Mouse (Mus musculus) hindbrain, postnatal 0 days (tissue): Measurements from ENCODE around the gene Nanos3. TPM values are rescaled to one million over a fixed set of nuclear protein-coding genes. Genes with fewer than 3 reads are reported as not detected.
A peak's percentile ranks its signal among the peaks of the same experiment; 100 is the strongest.

ENCODE experiments used
- ATAC-seq: fragments of 200-750 bp; cut with Nextera tagmentation; 2 replicates; pipeline ENCODE4 v1.8.0; 2017; ENCODE audit warnings: mild to moderate bottlenecking, moderate TSS enrichment, moderate library complexity
- DNase-seq: peaks from one replicate; pipeline ENCODE4 v3.0.0-alpha.2; 2015; ENCODE audit warnings: low spot score
- H3K27ac ChIP-seq: fragments of 300-500 bp; sonication (generic); 2 replicates; pipeline ENCODE4 v1.5.1; 2014; ENCODE audit warnings: mild to moderate bottlenecking
- H3K27me3 ChIP-seq: fragments of 300-500 bp; sonication (generic); 2 replicates; pipeline ENCODE4 v1.6.1; 2014; ENCODE audit warnings: low read length, mixed read lengths; ENCODE audit not compliant: insufficient read depth
- H3K36me3 ChIP-seq: fragments of 300-500 bp; sonication (generic); 2 replicates; pipeline ENCODE4 v1.6.1; 2014; ENCODE audit warnings: low read length, mixed read lengths; ENCODE audit not compliant: insufficient read depth
- H3K4me1 ChIP-seq: fragments of 300-500 bp; sonication (generic); 2 replicates; pipeline ENCODE4 v1.6.1; 2014; ENCODE audit warnings: antibody characterized with exemption, low read length, mixed read lengths; ENCODE audit not compliant: insufficient read depth
- H3K4me2 ChIP-seq: fragments of 300-500 bp; sonication (generic); 2 replicates; pipeline ENCODE4 v1.6.1; 2014; ENCODE audit warnings: low read depth, mild to moderate bottlenecking, low read length, moderate library complexity, mixed read lengths
- H3K4me3 ChIP-seq: fragments of 300-500 bp; sonication (generic); 2 replicates; pipeline ENCODE4 v1.5.1; 2014; ENCODE audit warnings: low read length
- H3K9ac ChIP-seq: fragments of 300-500 bp; sonication (generic); replicated peaks from 2 replicates; pipeline ENCODE4 v1.6.1; 2014; ENCODE audit warnings: mild to moderate bottlenecking, low read length, moderate library complexity, mixed read lengths
- H3K9me3 ChIP-seq: fragments of 300-500 bp; sonication (generic); 2 replicates; pipeline ENCODE4 v1.6.1; 2016; ENCODE audit warnings: low read length, mixed read lengths
- CTCF ChIP-seq: IDR thresholded peaks from 2 replicates; pipeline ENCODE4 v1.5.1; 2016; ENCODE audit warnings: antibody characterized with exemption, control low read depth, low read depth
- WGBS: fragments of 180-500 bp; shearing (Covaris S2); extraction: QIAGEN DNeasy Blood & Tissue Kit; methylation state at CpG from one replicate; pipeline ENCODE4 v1.1.7; 2014; 5-methylcytosine and 5-hydroxymethylcytosine counted together
- polyA plus RNA-seq: library from polyadenylated mRNA; unstranded; fragments of >200 nt; fragmentation: Nextera tagmentation; extraction: Ambion mirVana; gene quantifications from 2 replicates; pipeline ENCODE4 v1.2.1, GENCODE M21; 2015
- total RNA-seq: library from RNA; depleted of rRNA; stranded (reverse); fragments of >200 nt; gene quantifications from 2 replicates; pipeline ENCODE4 v1.2.3, GENCODE M21; 2014

Nanos3 gene
- total and polyA plus RNA-seq, 2 experiments from 2014 or later, result 3.2 to 11.5 TPM

GRCm38 (mm10) chr8:84197922-84198774 is 13.1 kb upstream of the Nanos3 start:
- peak; percentile 82 for ATAC-seq
- Histone ChIP-seq H3K4me1 (peaks cover 25% of the 10 kb centered on the region), H3K4me3 (peak overlapping the region; percentile 52), H3K9ac (peak overlapping the region; percentile 35; the same call in 1 of the 2 replicates), H3K4me2 (peak overlapping the region; percentile 73), H3K9me3 (no peaks in the 10 kb centered on the region), H3K27ac (peak overlapping the region; percentile 83), H3K36me3 (no peaks in the 10 kb centered on the region), H3K27me3 (no peaks in the 10 kb centered on the region)
- TF ChIP-seq CTCF, result no peak
- 5% methylated on average over 30 of the region's 30 CpGs for WGBS
- peak; percentile 87 for DNase-seq

- ATAC-seq, result peak; percentile 62
- H3K27ac ChIP-seq, result peak overlapping the region; percentile 83
- H3K9ac ChIP-seq, result peak overlapping the region; percentile 35; the same call in 1 of the 2 replicates
- WGBS, result 4% methylated on average over 43 of the region's 43 CpGs
- H3K9me3 ChIP-seq, result no peaks in the 10 kb centered on the region
- DNase-seq, result peak; percentile 93
- no peaks in the 10 kb centered on the region for H3K36me3 ChIP-seq
- no peaks in the 10 kb centered on the region for H3K27me3 ChIP-seq
- TF ChIP-seq CTCF, result no peak
- H3K4me2 ChIP-seq, result peak overlapping the region; percentile 73
- peak overlapping the region; percentile 52 for H3K4me3 ChIP-seq
- peaks cover 25% of the 10 kb centered on the region for H3K4me1 ChIP-seq
Measured at GRCm38 (mm10) chr8:84197141-84197921, 12.3 kb upstream of the Nanos3 start.

DNA sequence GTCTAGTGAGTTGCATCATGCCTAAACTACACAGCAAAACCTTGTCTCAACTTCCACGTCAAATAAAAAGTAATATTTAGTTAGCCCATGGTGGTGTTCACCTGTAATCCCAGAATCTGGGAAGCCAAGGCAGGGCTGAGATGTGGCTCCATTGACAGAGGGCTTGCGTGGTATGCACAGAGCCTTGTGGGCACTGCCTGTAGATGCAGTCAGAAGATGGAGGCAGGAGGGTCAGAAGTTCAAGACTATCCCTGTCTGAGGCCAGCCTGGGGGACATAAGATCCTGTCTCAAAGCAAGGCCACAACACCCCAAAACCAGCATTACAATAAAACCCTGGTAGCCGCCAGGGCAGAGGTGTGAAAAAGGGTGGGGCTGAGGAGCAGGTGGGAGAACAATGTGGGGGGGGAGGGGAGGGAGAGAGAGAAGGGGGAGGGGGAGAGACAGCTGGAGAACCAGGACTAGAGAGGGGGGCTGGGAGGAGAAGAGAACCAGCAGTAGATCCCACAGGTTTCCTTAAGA is 9.3 kb upstream of the Nanos3 start:
- H3K9ac ChIP-seq, result no peak overlapping the region
- ATAC-seq, result no peak
- no peaks in the 10 kb centered on the region for H3K36me3 ChIP-seq
- DNase-seq, result no peak
- H3K4me2 ChIP-seq, result no peak overlapping the region
- H3K4me3 ChIP-seq, result no peak overlapping the region
- peaks cover 11% of the 10 kb centered on the region for H3K4me1 ChIP-seq
- TF ChIP-seq CTCF, result no peak
- H3K9me3 ChIP-seq, result no peaks in the 10 kb centered on the region
- 67% methylated on average over 3 of the region's 3 CpGs for whole genome bisulfite sequencing
- no peak overlapping the region for H3K27ac ChIP-seq
- no peaks in the 10 kb centered on the region for H3K27me3 ChIP-seq

DNA sequence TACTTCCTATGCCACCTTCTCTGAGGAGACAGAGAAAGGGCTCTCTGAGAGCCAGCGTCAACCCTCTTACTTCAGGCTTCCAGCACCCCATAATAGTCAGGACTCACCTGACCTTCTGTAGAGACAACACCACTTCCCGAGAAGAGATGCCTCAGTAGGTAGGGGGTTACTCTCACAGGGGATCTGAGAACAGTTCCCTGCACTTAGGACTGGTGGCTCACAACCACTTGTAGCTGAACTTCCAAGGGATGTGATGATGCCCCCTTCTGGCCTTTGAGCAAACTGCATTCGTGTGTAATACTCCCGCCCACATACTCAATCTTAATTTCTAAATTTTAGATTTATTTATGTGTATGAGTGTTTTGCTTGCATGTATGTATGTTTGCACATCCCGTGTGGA is 8.5 kb upstream of the Nanos3 start:
- Histone ChIP-seq H3K36me3 (no peaks in the 10 kb centered on the region), H3K27me3 (no peaks in the 10 kb centered on the region), H3K4me3 (no peak overlapping the region), H3K4me1 (peaks cover 10% of the 10 kb centered on the region), H3K27ac (no peak overlapping the region), H3K9ac (no peak overlapping the region), H3K9me3 (no peaks in the 10 kb centered on the region), H3K4me2 (no peak overlapping the region)
- WGBS, result 79% methylated on average over 5 of the region's 5 CpGs
- DNase-seq (peak; percentile 31), ATAC-seq (no peak)
- TF ChIP-seq CTCF, result peak; percentile 60

GRCm38 (mm10) chr8:84193161-84193560 is 8.1 kb upstream of the Nanos3 start:
- no peak overlapping the region for H3K9ac ChIP-seq
- no peaks in the 10 kb centered on the region for H3K9me3 ChIP-seq
- H3K4me1 ChIP-seq, result peaks cover 6% of the 10 kb centered on the region
- no peak overlapping the region for H3K4me2 ChIP-seq
- no peak for DNase-seq
- TF ChIP-seq CTCF, result no peak
- no peaks in the 10 kb centered on the region for H3K27me3 ChIP-seq
- H3K36me3 ChIP-seq, result no peaks in the 10 kb centered on the region
- H3K4me3 ChIP-seq, result no peak overlapping the region
- peak overlapping the region; percentile 68; the same call in 1 of the 2 replicates for H3K27ac ChIP-seq
- ATAC-seq, result no peak
- WGBS, result 69% methylated on average over 4 of the region's 4 CpGs

DNA sequence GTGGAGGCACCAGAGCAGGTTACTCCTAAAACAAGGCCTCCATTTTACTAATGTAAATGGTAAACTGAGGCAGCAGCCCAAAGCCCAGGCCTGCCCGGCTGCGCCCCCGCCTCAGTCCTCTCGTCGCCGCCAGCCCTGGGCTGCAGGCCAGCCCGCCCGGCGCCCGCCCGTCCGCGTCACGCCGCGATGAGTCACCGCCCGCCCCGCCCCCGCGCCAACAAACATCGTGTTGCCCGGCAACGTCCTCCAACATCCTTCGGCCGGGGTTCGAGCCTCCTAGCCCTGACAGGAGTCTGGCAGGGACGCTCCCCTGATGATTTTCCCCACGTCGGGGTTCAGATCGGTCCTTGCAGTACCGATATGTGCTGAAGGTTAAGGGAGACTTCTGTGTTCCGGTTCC is 7.5 kb upstream of the Nanos3 start:
- no peak overlapping the region for H3K9ac ChIP-seq
- no peaks in the 10 kb centered on the region for H3K27me3 ChIP-seq
- H3K27ac ChIP-seq, result peak overlapping the region; percentile 68
- 0 out of 2 replicates have a peak overlapping the region, but pooled peaks have one; percentile 7 for H3K4me3 ChIP-seq
- ATAC-seq, result peak; percentile 70
- 3% methylated on average over 33 of the region's 33 CpGs for whole genome bisulfite sequencing
- TF ChIP-seq CTCF, result no peak
- peak; percentile 77 for DNase-seq
- H3K9me3 ChIP-seq, result no peaks in the 10 kb centered on the region
- H3K4me1 ChIP-seq, result no peaks in the 10 kb centered on the region; the same call in 1 of the 2 replicates
- H3K4me2 ChIP-seq, result peak overlapping the region; percentile 43
- no peaks in the 10 kb centered on the region for H3K36me3 ChIP-seq
